Mouse (Mus musculus) 3T3-L1 (cell line): ENCODE measurements around the gene Suclg2.
A peak's percentile ranks its signal among the peaks of the same experiment; 100 is the strongest.

Experiments used
- DNase-seq: peaks from one replicate; pipeline ENCODE4 v3.0.0-alpha.2; 2015; ENCODE audit warnings: low read depth, low spot score

Gene Suclg2

GRCm38 (mm10) chr6:95563355-95564009 is 155.1 kb downstream of the Suclg2 start:
- no peak for DNase-seq

DNA sequence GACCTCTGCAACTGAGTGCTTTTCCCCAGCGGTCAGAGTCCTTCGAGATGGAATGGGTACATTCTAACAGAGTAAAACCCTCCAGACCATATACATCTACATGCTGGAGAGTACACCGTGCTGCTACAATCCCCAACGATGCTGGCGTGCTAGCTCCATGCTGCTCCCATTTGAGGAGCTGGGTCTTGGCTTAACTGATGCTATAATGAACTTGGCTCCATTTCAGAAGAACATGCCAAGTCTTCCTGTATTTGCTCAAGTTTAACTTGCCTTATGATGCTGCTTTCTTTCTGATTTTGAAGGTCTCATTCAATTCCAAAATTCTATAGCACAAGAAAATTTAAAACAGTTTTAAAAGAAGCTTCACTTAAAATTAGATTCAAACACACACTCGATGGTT is 162.3 kb downstream of the Suclg2 start:
- no peak for DNase-seq

- DNase-seq: no peak
Measured at GRCm38 (mm10) chr6:95552339-95552950, 166.2 kb downstream of the Suclg2 start.

DNA sequence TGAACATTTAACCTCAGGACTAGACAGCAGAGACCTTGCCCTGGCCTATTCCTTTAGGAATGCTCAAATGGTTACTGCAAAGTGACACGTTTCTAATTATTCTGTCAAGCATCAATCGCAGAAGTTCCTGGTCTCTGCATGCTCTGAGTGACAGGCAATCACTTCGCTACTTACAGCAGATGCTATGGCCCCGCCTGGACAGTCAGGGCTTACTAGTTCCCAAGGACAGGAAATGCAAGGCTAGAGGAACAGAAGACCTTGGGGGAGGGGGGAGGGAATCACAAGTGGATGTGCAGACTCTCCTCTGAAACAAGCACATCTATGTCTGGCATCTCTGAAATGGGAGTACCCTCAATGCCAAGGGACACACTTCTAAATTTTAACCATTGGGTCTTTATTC is 167.6 kb downstream of the Suclg2 start:
- DNase-seq: no peak

- no peak for DNase-seq
Measured at GRCm38 (mm10) chr6:95546189-95546832, 172.3 kb downstream of the Suclg2 start.

- DNase-seq: no peak
Measured at GRCm38 (mm10) chr6:95545714-95546113, 172.9 kb downstream of the Suclg2 start.

DNA sequence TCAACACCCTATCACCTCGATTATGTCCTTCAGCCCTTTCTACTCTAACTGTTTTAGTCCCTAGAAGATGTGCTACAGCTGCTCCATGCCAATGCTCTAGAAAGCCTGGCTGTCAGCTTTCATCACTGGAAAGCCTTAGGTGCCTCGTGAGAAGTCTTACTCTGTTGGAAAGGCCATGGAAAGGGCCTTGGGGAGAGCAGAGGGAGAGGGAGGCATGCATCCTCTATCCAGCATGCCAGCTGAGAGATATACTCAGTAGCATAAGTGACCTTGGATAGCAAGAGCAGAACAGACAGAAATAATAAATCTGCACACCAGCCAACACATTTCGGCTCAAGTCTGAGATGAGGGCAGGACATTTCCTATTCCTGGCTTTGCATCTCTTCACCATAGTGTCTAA is 173.3 kb downstream of the Suclg2 start:
- DNase-seq: no peak

DNA sequence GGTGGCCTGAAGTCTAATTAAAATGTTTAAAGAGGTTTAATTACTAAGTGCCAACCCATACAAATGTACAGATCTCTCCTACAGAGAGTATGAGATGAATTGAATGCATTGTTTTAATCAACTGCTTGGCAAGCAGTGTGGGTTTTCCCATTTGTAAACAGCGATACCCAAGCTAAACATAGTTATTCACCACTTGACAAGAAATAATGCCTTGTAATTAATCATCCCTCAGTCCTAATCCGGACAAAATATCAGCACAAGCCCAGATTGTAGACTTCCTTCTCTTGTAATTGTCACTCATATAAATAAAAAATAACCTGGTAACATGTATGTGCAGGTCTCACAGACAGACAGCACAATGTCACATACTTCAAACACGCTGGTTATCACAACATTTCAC is 183.4 kb downstream of the Suclg2 start:
- DNase-seq: no peak

- DNase-seq: no peak
Measured at GRCm38 (mm10) chr6:95519846-95520245, 198.8 kb downstream of the Suclg2 start.

- peak; percentile 16 for DNase-seq
Measured at GRCm38 (mm10) chr6:95518406-95518805, 200.2 kb downstream of the Suclg2 start.

GRCm38 (mm10) chr6:95515721-95516120 is 202.9 kb downstream of the Suclg2 start:
- DNase-seq: no peak

- DNase-seq: no peak
Measured at GRCm38 (mm10) chr6:95514726-95515125, 203.9 kb downstream of the Suclg2 start.

DNA sequence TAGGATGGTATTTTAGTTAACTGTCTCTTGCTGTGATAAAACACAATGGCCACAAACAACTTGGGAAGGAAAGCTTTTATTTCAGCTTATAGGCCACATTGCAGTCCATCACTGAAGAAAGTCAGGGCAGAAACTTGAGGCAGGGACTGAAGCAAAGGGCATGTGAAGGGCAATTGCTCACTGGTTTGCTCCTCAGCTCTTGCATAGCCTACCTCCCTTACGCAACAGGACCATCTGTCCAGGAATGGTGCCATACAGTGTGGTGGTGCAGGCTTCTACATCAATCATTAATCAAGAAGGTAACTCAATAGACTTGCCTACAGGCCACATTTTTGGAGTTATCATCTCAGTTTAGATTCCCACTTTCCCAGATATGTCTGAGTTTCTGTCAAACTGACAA is 206.9 kb downstream of the Suclg2 start:
- peak; percentile 51 for DNase-seq

DNA sequence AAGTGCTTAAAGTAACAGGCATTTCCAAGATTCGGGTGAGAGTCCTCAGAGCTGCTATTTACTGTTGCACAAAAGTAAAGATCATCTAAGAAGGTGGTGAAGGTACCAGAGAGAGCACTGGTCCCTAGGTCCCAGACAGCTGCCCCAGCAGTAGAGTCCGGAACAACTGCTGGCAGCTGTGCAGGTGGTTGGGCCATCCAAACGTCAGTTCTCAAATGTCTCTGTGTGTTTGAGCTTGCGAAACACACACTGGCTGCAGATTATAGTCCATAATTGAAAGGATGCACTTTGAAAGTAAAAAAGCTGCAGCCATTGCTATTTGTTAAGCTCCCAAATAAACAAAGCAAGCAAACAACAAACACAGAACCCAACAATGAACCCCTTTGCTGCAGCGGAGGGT is 217.8 kb downstream of the Suclg2 start:
- no peak for DNase-seq

- DNase-seq: no peak
Measured at GRCm38 (mm10) chr6:95499639-95500038, 219.0 kb downstream of the Suclg2 start.

GRCm38 (mm10) chr6:95492216-95492956 is 226.2 kb downstream of the Suclg2 start:
- DNase-seq: no peak

GRCm38 (mm10) chr6:95491043-95491442 is 227.6 kb downstream of the Suclg2 start:
- peak; percentile 6 for DNase-seq

DNA sequence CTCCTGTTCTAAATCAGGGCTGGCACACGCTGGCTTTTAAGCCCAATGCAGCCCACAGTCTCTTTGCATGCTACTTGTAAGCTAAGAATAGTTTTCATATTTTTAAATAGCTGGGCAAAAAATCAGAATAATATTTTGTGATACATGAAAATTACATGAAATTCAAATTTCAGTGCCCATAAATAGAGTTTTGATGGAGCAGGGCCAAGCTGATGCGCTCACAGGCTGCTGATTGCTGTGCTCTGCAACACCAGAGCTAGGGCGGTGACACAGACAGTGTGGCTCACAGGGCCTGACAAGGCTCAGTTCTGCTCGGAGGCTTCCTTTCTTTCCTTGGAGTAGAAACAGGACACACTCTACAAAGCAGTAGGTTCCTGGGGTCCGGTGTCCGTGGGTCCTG is 232.8 kb downstream of the Suclg2 start:
- DNase-seq: no peak

GRCm38 (mm10) chr6:95484183-95484818 is 234.3 kb downstream of the Suclg2 start:
- DNase-seq: peak; percentile 66

DNA sequence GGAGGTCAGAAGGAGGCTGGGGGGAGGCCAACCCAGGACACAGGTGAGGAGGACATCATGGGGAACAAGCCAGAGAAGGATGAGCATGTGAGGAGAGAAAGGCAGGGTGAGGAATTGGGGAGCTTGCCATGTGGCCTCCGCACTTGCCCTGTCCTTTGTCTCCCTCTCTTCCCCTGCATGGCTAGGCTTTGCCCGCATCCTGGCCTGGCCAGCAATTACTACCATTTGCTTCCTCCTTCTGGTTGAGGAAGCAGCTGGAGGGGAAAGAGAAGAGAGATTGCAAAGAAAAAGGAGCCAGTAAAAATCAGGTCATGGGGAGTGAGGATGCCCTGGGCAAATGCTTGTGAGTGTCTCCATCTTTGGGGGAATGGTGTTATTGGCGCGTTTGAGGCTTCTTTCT is 234.9 kb downstream of the Suclg2 start:
- DNase-seq: no peak

GRCm38 (mm10) chr6:95483127-95483526 is 235.5 kb downstream of the Suclg2 start:
- peak; percentile 56 for DNase-seq

DNA sequence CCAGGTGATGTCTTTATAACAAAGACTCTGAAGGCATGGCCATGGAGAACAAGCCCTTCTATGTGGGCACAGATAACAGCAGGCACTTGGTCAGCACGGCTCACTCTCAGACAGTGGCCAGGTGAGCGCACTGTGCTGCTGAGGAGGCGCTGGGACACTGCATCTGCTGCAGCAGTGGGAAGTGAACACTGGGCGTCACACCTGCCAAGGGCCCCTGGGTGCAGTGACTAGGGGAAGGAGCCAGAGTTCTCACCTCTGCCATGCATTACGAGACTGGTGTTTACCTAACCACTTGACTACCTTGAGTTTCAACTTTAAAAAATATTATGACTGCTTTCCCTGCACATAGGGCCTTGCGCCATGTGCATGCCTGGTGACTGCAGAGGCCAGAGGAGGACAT is 238.8 kb downstream of the Suclg2 start:
- no peak for DNase-seq
